Mouse (Mus musculus) kidney, embryonic 16.5 days (tissue): ENCODE results near the gene Lrit3. TPM values are rescaled to one million over a fixed set of nuclear protein-coding genes. Genes with fewer than 3 reads are reported as not detected.

Experiments
- ATAC-seq: fragments of 200-750 bp; cut with Nextera tagmentation; 2 replicates; pipeline ENCODE4 v1.8.0; 2017; ENCODE audit warnings: moderate TSS enrichment; ENCODE audit not compliant: low FRiP score, low TSS enrichment
- H3K27ac ChIP-seq: fragments of 300-500 bp; sonication (generic); 2 replicates; pipeline ENCODE4 v1.5.1; 2014; ENCODE audit warnings: low read length
- H3K27me3 ChIP-seq: fragments of 300-500 bp; sonication (generic); 2 replicates; pipeline ENCODE4 v1.6.1; 2014; ENCODE audit warnings: low read length, control low read depth, mixed read lengths; ENCODE audit not compliant: insufficient read depth
- H3K36me3 ChIP-seq: fragments of 300-500 bp; sonication (generic); 2 replicates; pipeline ENCODE4 v1.6.1; 2014; ENCODE audit warnings: low read length, control low read depth, mixed read lengths; ENCODE audit not compliant: insufficient read depth
- H3K4me1 ChIP-seq: fragments of 300-500 bp; sonication (generic); 2 replicates; pipeline ENCODE4 v1.6.1; 2014; ENCODE audit warnings: low read length, control low read depth, mixed read lengths; ENCODE audit not compliant: insufficient read depth
- H3K4me2 ChIP-seq: fragments of 300-500 bp; sonication (generic); replicated peaks from 2 replicates; pipeline ENCODE4 v1.6.1; 2014; ENCODE audit warnings: low read depth, low read length
- H3K4me3 ChIP-seq: fragments of 300-500 bp; sonication (generic); 2 replicates; pipeline ENCODE4 v1.5.1; 2014; ENCODE audit warnings: mild to moderate bottlenecking, low read length
- H3K9ac ChIP-seq: fragments of 300-500 bp; sonication (generic); replicated peaks from 2 replicates; pipeline ENCODE4 v1.6.1; 2014; ENCODE audit warnings: low read length
- H3K9me3 ChIP-seq: fragments of 300-500 bp; sonication (generic); 2 replicates; pipeline ENCODE4 v1.6.1; 2016; ENCODE audit warnings: low read length, control low read depth
- WGBS: fragments of 180-500 bp; shearing (Covaris S2); extraction: QIAGEN DNeasy Blood & Tissue Kit; methylation state at CpG from one replicate; pipeline ENCODE4 v1.1.7; 2014; 5-methylcytosine and 5-hydroxymethylcytosine counted together
- polyA plus RNA-seq: library from polyadenylated mRNA; unstranded; fragments of >200 nt; fragmentation: Nextera tagmentation; extraction: Ambion mirVana; gene quantifications from 2 replicates; pipeline ENCODE4 v1.2.1, GENCODE M21; 2015

Lrit3 gene
- polyA plus RNA-seq, 1 experiment from 2014 or later: not detected

GRCm38 (mm10) chr3:129744803-129745202 is 59.0 kb downstream of the Lrit3 start:
- no peaks in the 10 kb centered on the region for H3K36me3 ChIP-seq
- H3K4me1 ChIP-seq: no peaks in the 10 kb centered on the region
- ATAC-seq: no peak
- no peak overlapping the region for H3K9ac ChIP-seq
- no peaks in the 10 kb centered on the region for H3K27me3 ChIP-seq
- no peak overlapping the region for H3K4me3 ChIP-seq
- no peak overlapping the region for H3K4me2 ChIP-seq
- no peak overlapping the region for H3K27ac ChIP-seq
- 63% methylated on average over 8 of the region's 8 CpGs for WGBS
- H3K9me3 ChIP-seq: no peaks in the 10 kb centered on the region

- ATAC-seq: no peak
- no peak overlapping the region for H3K27ac ChIP-seq
- H3K4me2 ChIP-seq: no peak overlapping the region
- H3K4me3 ChIP-seq: no peak overlapping the region
- no peaks in the 10 kb centered on the region for H3K36me3 ChIP-seq
- H3K9ac ChIP-seq: no peak overlapping the region
- H3K4me1 ChIP-seq: no peaks in the 10 kb centered on the region
- 80% methylated on average over 6 of the region's 6 CpGs for WGBS
- H3K27me3 ChIP-seq: no peaks in the 10 kb centered on the region
- no peaks in the 10 kb centered on the region for H3K9me3 ChIP-seq
Observed at GRCm38 (mm10) chr3:129742781-129743180, 61.0 kb downstream of the Lrit3 start.

GRCm38 (mm10) chr3:129738291-129739183 is 65.3 kb downstream of the Lrit3 start:
- no peaks in the 10 kb centered on the region for H3K27me3 ChIP-seq
- no peak overlapping the region for H3K9ac ChIP-seq
- no peak overlapping the region for H3K27ac ChIP-seq
- ATAC-seq: no peak
- no peak overlapping the region for H3K4me2 ChIP-seq
- no peaks in the 10 kb centered on the region for H3K4me1 ChIP-seq
- no peaks in the 10 kb centered on the region for H3K9me3 ChIP-seq
- H3K4me3 ChIP-seq: no peak overlapping the region
- WGBS: 51% methylated on average over 16 of the region's 16 CpGs
- no peaks in the 10 kb centered on the region for H3K36me3 ChIP-seq

Other genes with a start within 250 kb of the Lrit3 start
- 2.3 and 2.4 TPM in 2 replicates for gene Egf, start 48.7 kb downstream of the Lrit3 start, polyA plus RNA-seq
- not detected in 2 replicates for gene Rrh, start 18.6 kb upstream of the Lrit3 start, polyA plus RNA-seq
- gene Gar1, start 27.4 kb upstream of the Lrit3 start, polyA plus RNA-seq: 69.2 and 79.2 TPM in 2 replicates
- gene Cfi, start 31.9 kb upstream of the Lrit3 start, polyA plus RNA-seq: 18.0 and 24.6 TPM in 2 replicates
- gene Pla2g12a, start 74.6 kb upstream of the Lrit3 start, polyA plus RNA-seq: 43.0 and 47.5 TPM in 2 replicates
- gene Casp6, start 97.4 kb upstream of the Lrit3 start, polyA plus RNA-seq: 78.9 and 83.6 TPM in 2 replicates
- gene Mcub, start 166.2 kb upstream of the Lrit3 start, polyA plus RNA-seq: 2.1 and 2.8 TPM in 2 replicates